Mouse (Mus musculus) stomach, postnatal 0 days (tissue): ENCODE data around the gene Sept5.

ENCODE experiments used
- CTCF ChIP-seq: IDR thresholded peaks from 2 replicates; pipeline ENCODE4 v1.5.1; 2016; ENCODE audit warnings: antibody characterized with exemption, low read depth, mild to moderate bottlenecking, moderate library complexity
- EP300 ChIP-seq: optimal IDR thresholded peaks from 2 replicates; pipeline ENCODE3; 2016; ENCODE audit warnings: antibody characterized with exemption

GRCm38 (mm10) chr16:18585676-18586075 lies 44.1 kb downstream of the Sept5 start:
- no peak for TF ChIP-seq EP300
- TF ChIP-seq CTCF, result no peak
